Mouse (Mus musculus): ENCODE results near the gene Ehf.

Gene Ehf

DNA sequence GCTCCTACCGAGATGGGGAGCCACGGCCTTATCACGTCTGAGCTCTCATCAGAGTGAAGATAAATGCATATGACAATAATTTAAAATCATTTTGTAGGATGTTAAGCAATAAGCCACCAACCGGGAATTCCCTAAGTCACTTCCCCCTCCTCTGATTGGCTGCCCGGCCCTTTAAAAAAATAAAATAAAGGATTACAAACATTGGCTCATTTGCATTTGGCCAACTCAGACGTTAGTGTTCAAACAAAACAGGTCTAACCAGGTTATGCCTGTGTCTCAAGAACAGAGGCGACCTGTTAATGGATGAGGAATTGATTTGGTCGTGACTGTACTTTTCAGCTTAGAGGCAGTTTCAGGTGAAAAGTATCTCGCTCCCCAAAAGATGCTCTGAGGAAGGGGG, at the start of gene Ehf:
Gene Ehf (minus strand): TSS at position 147 of the 400 bp plus-strand sequence.
- no peak for DNase-seq

DNA sequence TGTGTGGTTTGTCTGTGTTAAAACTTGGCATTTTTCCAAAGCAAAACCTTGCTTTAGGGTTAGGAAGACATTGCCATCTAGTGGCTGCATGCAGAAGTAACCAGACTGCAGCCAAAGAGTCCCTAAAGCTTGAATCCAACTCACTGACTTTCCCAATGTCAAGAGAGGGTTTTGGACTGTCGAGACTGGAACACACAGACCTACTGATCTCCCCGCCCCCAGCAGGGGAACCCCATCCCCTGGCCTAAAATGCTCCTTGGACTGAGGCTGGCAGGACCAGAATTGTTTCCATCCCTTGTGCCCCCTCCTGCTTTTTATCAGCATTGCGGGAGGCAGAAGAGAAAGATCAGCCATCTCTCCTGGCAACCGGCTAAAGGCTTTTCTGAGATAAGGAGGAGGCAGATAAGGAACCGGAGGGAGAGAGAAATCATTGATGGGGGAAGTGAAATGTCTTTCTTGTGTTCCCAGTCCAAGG, 44.4 kb upstream of the Ehf start:
- DNase-seq, result peak; percentile 22

DNA sequence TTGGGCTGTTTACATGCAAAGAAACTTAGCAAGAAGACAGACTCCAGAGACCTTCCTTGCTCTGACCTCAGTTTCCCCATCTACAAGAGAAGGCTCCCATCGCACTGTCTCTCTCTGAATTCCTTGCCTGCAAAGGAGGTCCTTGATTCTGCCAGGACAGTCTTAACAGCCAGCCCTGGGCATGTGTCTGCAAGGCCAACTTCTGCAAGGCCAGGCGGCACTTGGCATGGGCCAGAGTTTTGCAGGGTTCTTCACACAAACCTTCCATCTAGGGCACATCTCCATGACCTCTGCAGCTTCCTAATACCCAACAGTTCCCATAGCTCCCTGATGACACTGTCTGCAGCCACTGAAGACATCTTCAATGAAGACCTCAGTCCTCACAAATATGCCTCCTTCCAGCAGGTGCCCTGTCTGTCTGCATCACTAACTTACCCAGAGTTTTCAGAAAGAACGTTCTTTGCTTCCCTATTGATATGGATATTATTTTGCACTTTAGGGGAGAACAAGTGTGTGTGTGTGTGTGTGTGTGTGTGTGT, 43.7 kb upstream of the Ehf start:
- DNase-seq, result no peak

DNA sequence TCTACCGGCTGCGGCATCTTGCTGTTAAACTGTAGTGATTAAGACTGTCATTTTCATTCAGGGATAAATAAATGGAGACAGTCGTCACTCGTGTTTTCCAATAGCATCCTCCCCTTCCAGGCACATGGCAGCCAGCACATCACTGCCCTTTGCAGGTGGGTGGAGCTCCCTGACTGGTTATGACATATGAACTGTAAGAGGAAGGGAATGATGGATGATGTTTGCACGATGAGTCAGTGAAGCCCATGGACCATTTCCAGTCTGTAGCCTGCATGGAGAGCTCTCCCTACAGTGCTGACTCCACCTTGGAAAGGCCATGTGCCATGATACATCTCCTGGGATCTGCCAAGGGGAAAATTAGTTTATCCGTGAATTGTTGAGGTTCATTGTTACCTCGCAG, 40.5 kb upstream of the Ehf start:
- no peak for DNase-seq

DNA sequence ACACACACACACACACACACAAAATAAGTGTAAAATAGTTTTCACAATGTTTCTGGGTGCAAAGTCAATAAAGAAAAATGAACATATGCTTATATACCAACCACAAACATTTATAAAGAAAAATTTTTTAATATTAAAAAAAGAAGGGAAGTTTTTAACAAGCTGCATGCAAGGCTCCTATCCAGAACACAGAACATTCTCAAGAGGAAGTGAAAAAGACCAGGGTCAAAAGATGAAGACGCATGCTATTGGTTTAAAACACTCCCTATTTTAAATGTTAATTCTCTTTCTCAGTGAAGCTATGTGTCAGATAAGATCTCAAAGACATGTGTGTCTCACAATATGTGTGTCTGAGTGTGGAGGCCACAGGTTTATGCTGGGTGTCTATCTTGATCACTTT, 39.0 kb upstream of the Ehf start:
- DNase-seq, result no peak

DNA sequence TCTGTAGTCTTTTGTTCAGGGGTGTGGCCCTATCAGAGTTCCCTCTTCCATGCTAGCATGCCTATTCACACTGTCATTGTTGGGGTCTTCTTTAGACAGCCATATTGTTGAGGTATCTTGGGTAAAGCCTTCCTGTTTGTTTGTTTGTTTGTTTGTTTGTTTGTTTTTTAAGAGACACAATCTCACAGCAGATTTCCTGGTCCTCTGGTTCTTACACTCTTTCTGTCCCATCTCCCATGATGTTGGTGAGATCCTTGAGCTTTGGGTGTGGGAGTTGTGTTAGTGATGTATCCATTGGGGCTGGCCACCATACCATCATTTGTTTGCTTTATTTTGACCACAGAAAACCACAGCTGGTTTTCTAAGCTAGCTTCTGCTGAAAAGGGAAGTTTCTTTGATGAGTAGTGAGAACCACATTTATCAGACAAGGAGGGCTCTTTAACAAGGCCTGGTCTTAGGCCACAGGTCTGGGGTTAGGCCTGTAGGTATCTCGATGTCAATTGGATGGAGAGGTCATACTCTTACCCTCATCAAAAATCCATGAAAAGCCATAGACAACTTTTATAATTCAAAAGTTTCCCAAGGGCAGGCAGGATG, 38.4 kb upstream of the Ehf start:
- no peak for DNase-seq

DNA sequence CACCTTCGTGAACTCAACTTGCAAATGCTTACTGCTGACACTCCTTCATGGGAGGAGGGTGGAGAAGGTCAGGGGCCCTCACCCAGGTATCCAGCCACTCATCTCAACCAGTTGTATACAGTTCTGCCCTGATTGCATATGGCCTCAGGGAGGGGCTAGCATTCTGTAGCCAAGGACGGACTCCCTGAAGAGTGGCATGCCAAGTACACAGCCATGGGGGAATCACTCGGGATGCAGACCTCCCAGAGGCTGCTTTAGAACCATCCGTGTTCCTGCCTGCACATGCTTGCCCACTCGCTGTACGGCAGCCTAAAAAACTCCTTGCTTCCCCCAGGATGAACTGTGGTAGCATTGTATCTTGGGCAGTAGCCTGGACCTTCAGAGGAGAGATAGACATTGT, 35.6 kb upstream of the Ehf start:
- DNase-seq, result no peak

DNA sequence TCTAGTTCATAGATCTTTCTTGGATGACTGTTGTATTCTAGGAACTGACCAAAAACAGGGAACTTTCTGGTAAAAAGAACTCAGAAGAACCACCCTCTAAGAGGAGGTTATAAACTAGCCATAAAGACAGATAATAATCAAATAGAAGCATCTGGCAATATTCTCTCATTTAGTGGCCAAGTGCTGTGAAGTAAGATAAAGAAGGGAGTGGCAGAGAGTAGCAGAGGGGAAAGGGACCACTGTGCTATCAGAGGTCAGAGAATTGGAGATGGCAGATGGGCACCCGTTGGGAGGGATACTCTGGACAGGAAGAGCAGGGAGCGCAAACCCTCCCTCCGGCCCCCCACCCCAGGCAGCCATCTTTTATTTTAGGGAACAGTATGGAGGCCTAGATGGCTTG, 34.3 kb upstream of the Ehf start:
- DNase-seq, result peak; percentile 10

DNA sequence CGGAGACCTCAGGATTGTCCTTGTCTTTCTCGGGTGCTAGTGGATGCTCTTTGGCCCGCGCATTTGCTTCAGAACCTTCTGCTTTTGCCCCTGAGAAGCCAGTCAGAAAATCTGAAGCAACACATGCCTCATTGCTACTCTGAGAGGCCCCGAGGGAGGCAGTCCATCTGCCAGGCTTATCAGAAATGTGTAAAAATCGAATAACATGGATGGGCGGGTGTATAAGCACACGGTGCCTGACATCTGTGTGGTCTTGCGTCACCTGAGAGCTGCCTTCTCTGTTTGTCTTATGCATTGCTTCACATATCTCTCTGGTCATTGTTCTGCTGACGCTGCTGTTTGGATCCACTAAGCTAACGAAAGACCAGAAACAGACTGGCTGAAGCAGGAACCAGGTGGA, 33.5 kb upstream of the Ehf start:
- DNase-seq, result peak; percentile 19

DNA sequence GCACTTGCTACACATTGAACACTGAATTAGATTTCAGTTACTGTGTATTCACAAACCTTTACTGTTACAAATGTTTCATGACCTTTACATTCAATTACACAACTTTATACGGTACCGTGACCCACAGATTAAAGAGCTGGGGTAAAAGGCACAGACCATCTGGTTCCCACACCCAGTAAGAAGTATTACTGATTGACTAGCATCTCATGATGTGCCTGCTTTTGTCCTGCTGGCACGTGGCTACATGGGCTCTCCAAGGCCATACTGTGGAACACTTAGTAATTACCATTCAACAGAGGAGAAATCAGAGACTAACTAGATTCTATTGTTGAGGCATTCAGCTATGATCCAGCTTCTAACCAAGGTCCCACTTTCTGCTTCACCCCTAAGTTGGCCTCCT, 32.9 kb upstream of the Ehf start:
- no peak for DNase-seq

DNA sequence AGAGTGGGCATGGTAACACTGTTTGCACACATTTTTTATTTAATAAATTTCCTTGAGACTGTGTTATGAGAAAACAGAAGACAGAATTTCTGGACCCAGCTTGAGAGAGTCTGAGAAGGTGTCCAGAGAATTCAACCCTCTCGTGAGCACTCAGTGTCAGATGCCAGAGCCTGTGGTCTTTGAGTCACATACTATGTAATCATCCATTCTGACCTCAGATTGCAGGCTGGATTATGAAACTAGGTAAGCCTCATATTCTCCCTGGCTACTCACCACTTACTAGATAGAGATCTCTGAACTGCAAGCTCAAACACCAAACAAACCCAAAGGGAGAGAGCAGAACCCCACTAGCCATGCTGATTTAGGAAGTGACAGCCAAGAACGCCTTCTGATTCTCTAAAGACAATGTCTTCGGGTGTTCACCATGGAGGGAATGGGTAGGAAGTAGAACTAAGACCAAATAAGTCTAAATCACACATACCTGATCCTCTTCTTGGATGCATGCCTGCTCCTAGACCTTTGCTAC, 28.7 kb upstream of the Ehf start:
- DNase-seq, result no peak

DNA sequence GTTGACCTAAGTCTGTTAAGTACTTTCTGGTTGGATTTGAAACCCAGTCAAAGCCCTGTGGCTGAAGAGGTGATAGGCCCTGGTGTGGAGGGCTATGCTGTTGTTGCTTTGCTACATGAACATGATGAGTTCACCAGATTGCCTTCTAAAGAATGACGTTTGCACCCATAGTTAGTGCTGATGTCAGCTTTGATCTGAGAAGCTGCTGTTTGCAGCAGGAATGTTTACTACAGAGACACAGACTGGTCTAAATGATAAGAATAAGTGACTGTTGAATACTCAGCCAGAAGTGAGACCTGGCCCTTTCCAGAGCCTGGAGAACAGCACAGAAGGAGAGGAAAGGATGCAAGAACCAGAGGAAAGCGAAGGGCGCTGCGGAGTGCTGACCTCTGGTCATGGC, 25.7 kb upstream of the Ehf start:
- DNase-seq, result no peak

DNA sequence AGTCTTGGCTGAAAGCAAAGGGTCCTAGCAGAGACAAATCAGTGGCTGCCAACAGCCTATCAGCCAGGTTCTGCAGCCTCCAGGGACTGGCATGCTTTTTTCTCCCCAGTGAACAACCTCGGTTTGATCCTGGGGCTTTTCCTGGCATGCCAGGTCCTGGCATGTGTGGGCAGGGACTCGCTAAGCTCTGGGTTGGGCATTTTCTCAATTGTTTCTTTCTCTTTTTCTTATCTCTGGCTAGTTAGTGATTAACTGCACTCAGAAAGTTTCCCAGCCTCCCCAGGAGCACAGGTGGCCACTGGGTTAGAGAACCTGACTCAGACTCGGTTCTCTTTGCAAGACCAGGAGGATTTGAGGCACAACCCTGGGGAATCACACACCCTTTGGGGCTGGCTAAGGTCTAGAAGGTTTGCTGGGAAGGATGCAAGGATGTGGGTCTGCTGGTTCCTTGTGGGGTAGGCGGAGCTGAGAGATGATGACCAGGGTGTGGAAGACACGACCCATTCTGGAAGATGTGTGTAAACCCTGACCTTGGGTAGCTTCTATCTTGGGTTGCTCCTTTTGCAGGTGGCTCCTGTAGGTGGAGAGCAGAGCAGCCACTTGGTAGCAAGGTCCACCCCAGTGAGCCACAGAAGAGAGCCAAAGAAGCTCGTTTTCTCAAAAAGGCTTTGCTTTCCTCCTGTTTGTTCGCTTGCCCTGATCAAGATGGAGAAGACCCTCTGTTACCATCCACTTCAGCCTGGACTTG, 22.4 kb upstream of the Ehf start:
- no peak for DNase-seq

DNA sequence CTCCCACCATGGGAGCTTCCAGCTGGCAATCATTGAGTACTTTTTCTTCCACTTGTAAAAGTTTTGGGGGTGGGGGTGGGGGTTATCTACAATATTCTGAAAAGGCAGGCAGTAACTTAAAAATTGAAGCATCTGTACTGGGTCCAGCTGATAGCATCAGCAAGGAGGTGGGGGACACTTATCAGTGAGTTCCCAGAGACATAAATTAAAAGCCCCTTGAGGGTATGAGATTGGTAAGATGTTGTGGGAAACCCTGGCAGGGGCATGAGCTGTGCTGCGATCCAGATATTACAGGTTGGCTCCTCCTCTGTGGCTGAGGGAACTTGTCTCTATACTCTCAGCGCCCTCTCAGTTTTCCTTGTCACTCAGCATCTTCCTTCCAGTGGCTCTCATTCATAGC, 21.2 kb upstream of the Ehf start:
- no peak for DNase-seq

DNA sequence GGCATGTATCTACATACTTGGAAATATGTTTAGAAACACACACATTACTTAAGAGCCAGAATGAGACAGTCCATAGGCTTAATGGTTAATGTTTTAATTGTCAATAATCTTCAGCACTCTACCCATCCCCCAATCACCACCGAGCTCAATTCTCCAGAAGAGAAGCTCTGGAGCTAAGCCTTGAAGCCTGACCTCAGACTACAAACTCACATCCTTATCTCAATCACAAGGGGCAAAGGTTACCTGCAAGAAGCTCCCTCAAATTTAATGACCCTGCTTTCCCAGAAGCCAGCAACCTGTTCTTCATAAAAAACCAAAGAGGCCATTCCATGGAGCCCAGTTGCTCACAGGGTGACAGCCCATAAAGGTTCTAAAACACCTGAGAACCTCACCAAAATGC, 19.1 kb upstream of the Ehf start:
- no peak for DNase-seq

DNA sequence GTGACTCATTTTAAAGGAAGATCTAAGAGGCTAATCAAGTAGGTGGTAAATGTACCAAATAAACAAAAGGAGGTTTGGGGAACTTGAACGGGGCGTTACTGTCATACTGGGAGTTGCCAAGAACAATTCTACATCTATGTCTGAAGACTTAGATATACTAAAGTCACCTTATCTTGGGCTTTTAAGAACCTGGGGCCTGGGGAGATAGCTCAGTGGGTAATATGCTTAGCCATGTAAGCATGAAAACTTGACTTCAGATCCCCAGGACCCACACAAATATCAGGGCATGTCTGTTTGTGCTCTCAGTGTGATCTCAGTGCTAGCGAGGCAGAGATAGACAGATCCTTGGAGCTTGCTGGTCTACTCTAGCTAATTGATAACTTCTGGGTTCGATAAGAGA, 18.6 kb upstream of the Ehf start:
- DNase-seq, result no peak

DNA sequence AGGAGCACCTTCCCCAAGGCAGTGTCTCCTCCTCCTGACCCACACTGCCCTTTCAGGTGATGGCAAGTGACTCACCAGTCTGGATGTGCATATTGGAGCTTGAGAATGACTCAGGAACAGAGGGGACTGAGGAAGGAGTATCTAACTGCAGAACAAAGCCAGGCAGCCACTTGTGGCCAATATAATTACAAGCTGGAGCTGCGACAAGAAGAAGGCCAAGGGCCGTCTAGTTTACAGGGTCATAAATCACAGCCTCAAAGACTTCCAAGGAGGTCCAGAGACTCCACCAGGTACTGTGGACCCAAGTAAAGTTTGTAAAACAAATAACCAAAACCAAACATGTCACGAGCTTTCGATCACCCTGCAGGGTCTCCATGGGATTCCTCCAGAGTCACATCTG, 10.9 kb upstream of the Ehf start:
- no peak for DNase-seq

DNA sequence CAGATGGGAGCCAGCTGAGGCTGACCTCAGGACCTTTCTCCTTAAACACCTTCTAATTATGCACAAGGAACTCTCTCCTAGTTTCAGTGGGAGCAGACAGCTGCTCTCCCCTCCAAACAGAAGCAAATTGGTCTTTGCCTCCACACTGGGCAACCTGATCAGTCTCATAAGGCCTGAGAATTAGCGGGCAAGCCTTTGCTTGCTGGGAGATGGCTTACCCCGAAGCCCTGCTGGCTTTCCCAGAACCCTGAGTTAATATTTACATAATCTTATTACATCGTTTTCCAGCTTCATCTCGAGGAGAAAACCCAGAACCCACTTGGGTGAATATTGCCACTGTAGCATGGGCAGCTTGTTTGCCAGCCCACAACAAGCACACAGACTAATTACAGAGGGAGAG, 9.6 kb upstream of the Ehf start:
- no peak for DNase-seq

DNA sequence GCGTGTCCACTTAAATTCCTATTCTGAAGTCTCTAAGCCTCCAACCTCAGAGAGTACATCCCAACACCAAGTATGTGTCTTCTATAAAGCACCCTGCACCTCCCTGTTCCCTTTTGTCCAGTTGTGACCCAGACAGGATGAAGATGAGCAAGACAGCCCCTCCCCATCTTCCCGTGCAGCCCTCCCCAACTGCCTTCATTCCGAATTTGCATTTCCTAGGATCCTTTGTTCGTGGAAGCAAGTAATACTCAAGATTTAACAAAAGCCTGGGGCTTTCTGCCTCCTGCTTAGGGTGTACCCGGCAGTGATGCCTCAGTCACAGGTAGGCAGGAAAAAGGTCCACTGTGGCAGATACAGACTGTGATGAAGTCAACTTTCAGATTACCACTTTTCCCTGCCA, 7.6 kb upstream of the Ehf start:
- no peak for DNase-seq

DNA sequence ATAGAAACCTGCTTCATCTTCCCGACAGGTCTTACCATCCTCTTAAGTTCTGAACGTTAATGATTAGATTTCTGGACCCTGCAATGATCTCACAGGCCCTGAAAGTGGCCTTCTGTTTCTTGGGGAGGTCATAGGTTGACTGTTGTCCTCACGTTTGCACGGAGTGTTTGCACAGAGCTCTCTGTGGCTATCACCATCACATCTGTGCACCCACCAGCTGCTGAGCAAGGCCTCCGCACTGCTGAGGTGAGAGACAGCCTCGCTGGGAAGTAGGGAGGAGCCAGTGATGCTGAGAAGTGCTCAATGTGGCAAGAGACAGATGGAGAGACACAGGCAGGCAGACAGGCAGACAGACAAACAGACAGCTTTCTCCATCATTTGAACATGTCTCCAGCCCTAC, 3.6 kb upstream of the Ehf start:
- DNase-seq, result no peak

DNA sequence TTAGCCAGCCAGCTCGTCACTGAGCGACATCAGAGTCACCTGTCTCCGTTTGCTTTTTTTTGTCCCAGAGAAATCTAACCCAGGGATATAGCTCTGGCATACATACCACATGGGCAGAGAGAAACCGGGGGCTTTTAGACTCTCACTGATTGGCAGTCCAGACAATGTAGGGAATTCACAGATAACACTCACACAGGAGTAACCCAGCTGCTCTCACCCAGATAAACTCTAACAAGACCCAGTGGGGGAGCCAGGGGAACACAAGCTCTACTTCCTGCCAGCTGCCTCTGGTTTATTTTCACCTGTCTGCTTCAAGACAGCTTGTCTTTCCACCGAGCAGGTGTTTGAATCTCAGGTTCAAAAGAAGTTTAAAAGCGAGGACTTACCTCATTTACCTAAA, 409 bp downstream of the Ehf start:
- peak; percentile 24 for DNase-seq

DNA sequence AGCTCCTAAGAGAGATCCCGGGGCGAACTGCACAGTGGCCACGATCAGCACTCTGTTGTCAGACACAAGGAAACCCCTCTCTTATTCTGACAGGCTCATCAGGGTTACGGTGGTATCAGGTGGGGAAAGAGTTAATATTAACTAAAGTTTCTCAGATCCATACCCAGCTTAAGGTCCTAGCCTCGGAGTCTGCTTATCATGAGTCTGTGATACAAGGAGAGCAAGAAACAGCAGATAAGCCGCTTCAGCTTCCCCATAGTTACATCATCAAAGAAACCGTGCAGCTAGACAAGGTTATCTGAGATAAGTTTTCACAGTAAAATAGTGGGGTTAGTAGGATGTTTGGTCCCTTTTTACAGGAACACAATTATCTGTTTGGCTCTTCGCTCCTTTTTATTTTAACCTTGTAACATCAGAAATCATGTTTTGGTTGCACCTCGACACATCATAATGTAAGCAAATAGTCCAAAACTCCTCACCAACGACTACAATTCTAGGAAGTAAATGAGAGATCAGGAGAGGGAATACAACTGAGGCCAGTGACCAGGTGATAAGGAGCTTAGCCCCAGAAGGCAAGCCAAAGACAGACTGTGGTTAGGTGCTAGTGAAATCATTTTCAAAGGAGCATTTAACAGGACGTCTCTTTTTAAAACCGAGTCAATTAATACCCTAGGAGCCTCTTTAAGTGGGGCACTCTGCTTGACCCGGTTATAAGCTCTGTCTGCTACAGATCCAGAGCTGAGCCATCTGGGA, 4.2 kb downstream of the Ehf start:
- no peak for DNase-seq

DNA sequence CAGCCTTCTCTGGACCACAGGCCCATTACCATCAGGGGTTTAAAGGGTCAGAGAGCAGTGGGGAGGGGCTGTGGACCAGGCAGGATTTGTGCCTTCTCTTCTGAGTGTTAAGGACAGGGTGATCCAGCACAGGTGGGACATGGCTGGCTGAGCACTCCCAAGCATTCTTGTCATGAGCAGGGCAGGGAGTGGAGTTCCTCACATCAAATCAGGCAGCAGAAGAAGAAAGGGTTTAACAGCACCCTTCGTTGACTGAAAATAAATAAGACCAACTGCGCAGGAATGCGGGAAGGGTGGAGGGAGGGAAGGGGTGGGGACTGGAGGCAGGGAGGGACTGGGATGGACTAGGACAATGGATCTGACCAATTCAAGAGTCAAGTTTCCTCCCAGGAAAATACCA, 8.6 kb downstream of the Ehf start:
- no peak for DNase-seq

DNA sequence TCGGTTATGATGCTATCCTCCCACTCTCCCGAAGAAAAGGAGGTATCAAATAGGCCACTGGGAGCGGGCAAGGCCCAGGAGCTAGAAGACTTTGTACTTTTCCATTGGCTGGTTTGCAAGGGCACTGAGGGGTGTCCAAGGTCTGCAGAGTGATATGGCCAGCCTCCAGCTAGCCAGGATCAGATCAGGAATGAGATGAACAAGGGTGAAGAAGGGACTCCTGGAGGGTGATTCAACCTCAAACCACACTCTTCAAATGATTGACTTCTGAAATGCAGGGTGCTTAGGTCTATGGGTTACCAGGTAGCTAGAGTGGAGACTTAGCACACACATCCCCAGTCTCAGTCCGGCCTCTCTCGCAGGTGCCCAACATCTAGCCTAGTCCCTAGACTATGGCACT, 9.3 kb downstream of the Ehf start:
- no peak for DNase-seq
